Mouse (Mus musculus) gastrocnemius, postnatal 14 days (tissue): Measurements from ENCODE around the gene Olfr160. TPM values are rescaled to one million over a fixed set of nuclear protein-coding genes. Genes with fewer than 3 reads are reported as not detected.

Source experiments
- total RNA-seq, 2 experiments: library from RNA; stranded (reverse); gene quantifications; 2 replicates each; pipeline ENCODE4 v1.2.3; 2021

Olfr160 gene
- total RNA-seq, 2 experiments from 2014 or later = not detected

Other genes with a start within 250 kb of the Olfr160 start
- 1 to 10 TPM; 4.1 to 6.4 TPM for gene Msantd2, start 226.9 kb downstream of the Olfr160 start, total RNA-seq
- gene Esam, start 188.2 kb downstream of the Olfr160 start, total RNA-seq = 10 to 100 TPM; 43.4 to 58.2 TPM
- 1 to 10 TPM in 1 of 2 experiments, under 1 TPM in 1; 0.96 to 4.6 TPM for gene Vsig2, start 177.0 kb downstream of the Olfr160 start, total RNA-seq
- gene Nrgn, start 163.3 kb downstream of the Olfr160 start, total RNA-seq = 1 to 10 TPM; 2.2 to 2.3 TPM
- gene Siae, start 160.6 kb downstream of the Olfr160 start, total RNA-seq = 1 to 10 TPM; 3.3 to 4.6 TPM
- gene Spa17, start 102.5 kb downstream of the Olfr160 start, total RNA-seq = 1 to 10 TPM; 1.9 to 2.2 TPM
- gene Tbrg1, start 58.9 kb downstream of the Olfr160 start, total RNA-seq = 10 to 100 TPM; 38.5 to 42.1 TPM
- gene Panx3, start 47.0 kb downstream of the Olfr160 start, total RNA-seq = not detected
- not detected for gene Olfr874, start 28.9 kb upstream of the Olfr160 start, total RNA-seq
- gene Olfr875, start 55.6 kb upstream of the Olfr160 start, total RNA-seq = not detected
- gene Olfr876, start 86.8 kb upstream of the Olfr160 start, total RNA-seq = not detected
- not detected for gene Olfr877, start 138.0 kb upstream of the Olfr160 start, total RNA-seq
- gene Olfr145, start 180.5 kb upstream of the Olfr160 start, total RNA-seq = not detected
- gene Olfr878, start 201.6 kb upstream of the Olfr160 start, total RNA-seq = not detected